Mouse (Mus musculus) monocyte, adult 5-6 weeks (primary cell): ENCODE data around the gene Ppp1r21. TPM values are rescaled to one million over a fixed set of nuclear protein-coding genes. Genes with fewer than 3 reads are reported as not detected.

Source experiments
- ATAC-seq: fragments of 153-309, 156-312 bp; replicated peaks from 2 replicates; pipeline ENCODE4 v1.8.0; 2017; ENCODE audit warnings: mild to moderate bottlenecking; ENCODE audit not compliant: low TSS enrichment, insufficient number of reproducible peaks, severe bottlenecking, poor library complexity, low FRiP score
- total RNA-seq: library from RNA; stranded (forward); fragments of 200-1000, 200-491, 200-594 nt; gene quantifications from 3 replicates; pipeline ENCODE4 v1.2.3, GENCODE M21; 2017

The Ppp1r21 gene
- total RNA-seq, 1 experiment from 2014 or later = 60.6 TPM

GRCm38 (mm10) chr17:88598056-88598420, 68.1 kb downstream of the Ppp1r21 start:
- ATAC-seq = no peak

GRCm38 (mm10) chr17:88598570-88599368, 68.9 kb downstream of the Ppp1r21 start:
- ATAC-seq = no peak

GRCm38 (mm10) chr17:88600492-88601026, 70.6 kb downstream of the Ppp1r21 start:
- no peak for ATAC-seq

- no peak for ATAC-seq
These were observed 74.0 kb downstream of the Ppp1r21 start for GRCm38 (mm10) chr17:88603943-88604342.

- no peak for ATAC-seq
These were observed 76.1 kb downstream of the Ppp1r21 start for GRCm38 (mm10) chr17:88606056-88606455.

GRCm38 (mm10) chr17:88609361-88609760, 79.4 kb downstream of the Ppp1r21 start:
- ATAC-seq = no peak

- no peak for ATAC-seq
These were observed 81.1 kb downstream of the Ppp1r21 start for GRCm38 (mm10) chr17:88611057-88611456.

- no peak for ATAC-seq
These were observed 83.3 kb downstream of the Ppp1r21 start for GRCm38 (mm10) chr17:88613172-88613571.

- no peak for ATAC-seq
These were observed 83.8 kb downstream of the Ppp1r21 start for GRCm38 (mm10) chr17:88613721-88614120.

GRCm38 (mm10) chr17:88614234-88614633, 84.3 kb downstream of the Ppp1r21 start:
- ATAC-seq = no peak

- ATAC-seq = no peak
These were observed 84.8 kb downstream of the Ppp1r21 start for GRCm38 (mm10) chr17:88614733-88615132.

- ATAC-seq = no peak
These were observed 85.7 kb downstream of the Ppp1r21 start for GRCm38 (mm10) chr17:88615492-88616155.

GRCm38 (mm10) chr17:88620935-88621334, 91.0 kb downstream of the Ppp1r21 start:
- no peak for ATAC-seq

GRCm38 (mm10) chr17:88621374-88621773, 91.5 kb downstream of the Ppp1r21 start:
- ATAC-seq = no peak

GRCm38 (mm10) chr17:88622711-88623110, 92.8 kb downstream of the Ppp1r21 start:
- no peak for ATAC-seq

GRCm38 (mm10) chr17:88624386-88624785, 94.5 kb downstream of the Ppp1r21 start:
- no peak for ATAC-seq

- no peak for ATAC-seq
These were observed 95.4 kb downstream of the Ppp1r21 start for GRCm38 (mm10) chr17:88625350-88625749.

GRCm38 (mm10) chr17:88625931-88626330, 96.0 kb downstream of the Ppp1r21 start:
- no peak for ATAC-seq

- no peak for ATAC-seq
These were observed 96.5 kb downstream of the Ppp1r21 start for GRCm38 (mm10) chr17:88626347-88626811.

- no peak for ATAC-seq
These were observed 97.2 kb downstream of the Ppp1r21 start for GRCm38 (mm10) chr17:88627150-88627549.
